Mouse (Mus musculus): ENCODE measurements around the gene Krt4. TPM values are rescaled to one million over a fixed set of nuclear protein-coding genes. Genes with fewer than 3 reads are reported as not detected.

Gene Krt4
- polyA plus RNA-seq, 2 experiments: 0.06 TPM; not detected in 1

- Histone ChIP-seq H3K9ac (replicated peaks) (no peak overlapping the region), H3K27ac (no peak overlapping the region), H3K4me1 (replicated peaks; ENCODE audit: control insufficient read depth in 2 of 2, insufficient read depth in 2 of 2, low read length in 1 of 2) (no peaks in the 10 kb centered on the region), H3K4me3 (ENCODE audit: insufficient read depth in 1 of 2, low read depth in 2 of 2, low read length in 2 of 2) (no peak overlapping the region), H3K9me3 (ENCODE audit: control insufficient read depth, low read length) (no peaks in the 10 kb centered on the region), H3K36me3 (replicated peaks; ENCODE audit: control insufficient read depth, insufficient read depth, low read depth) (no peaks in the 10 kb centered on the region), H3K27me3 (ENCODE audit: control insufficient read depth, insufficient read depth, low read length) (no peaks in the 10 kb centered on the region), H3K4me2 (ENCODE audit: low read depth) (no peak overlapping the region)
- 64% methylated on average over 4 of the region's 4 CpGs for WGBS (ENCODE audit: insufficient replicate concordance)
- DNase-seq (ENCODE audit: low read depth in 3 of 3, low spot score in 3 of 3) (no peak), ATAC-seq (ENCODE audit: insufficient read depth) (no peak)
- no peak for TF ChIP-seq EP300 (IDR thresholded peaks at IDR 0.05; ENCODE audit: low read depth)
- TF ChIP-seq CTCF (IDR thresholded peaks at IDR 0.05; ENCODE audit: low read depth): no peak
Observed at GRCm38 (mm10) chr15:101895216-101895615, 29.3 kb downstream of the Krt4 start.

DNA sequence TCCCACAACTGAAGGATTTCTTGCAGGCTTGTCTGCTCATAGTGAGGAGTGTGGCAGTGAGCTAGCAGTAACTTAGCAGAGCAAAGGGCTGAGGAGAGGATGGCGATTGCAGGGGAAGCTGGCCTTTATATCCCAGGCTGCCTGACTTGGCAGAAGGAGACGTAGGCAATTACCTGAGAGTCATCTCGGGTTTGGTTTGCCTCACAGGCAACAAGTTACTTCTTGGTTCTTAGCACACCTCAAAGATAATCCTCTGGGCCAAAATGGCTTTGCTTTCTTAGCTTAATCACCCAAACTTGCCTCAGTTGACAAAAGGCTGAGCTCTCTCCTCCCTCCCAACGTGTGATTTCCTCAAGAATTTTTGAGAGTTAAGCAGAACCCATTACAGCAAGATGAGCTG, 31.7 kb downstream of the Krt4 start, which contains the start of gene Krt76:
Krt76 (minus strand) TSS at position 101 of the 400 bp plus-strand sequence.
- no peak for TF ChIP-seq EP300 (IDR thresholded peaks at IDR 0.05; ENCODE audit: low read depth)
- TF ChIP-seq CTCF (IDR thresholded peaks at IDR 0.05; ENCODE audit: low read depth): no peak
- no peak for DNase-seq (ENCODE audit: low read depth in 3 of 3, low spot score in 3 of 3)
- Histone ChIP-seq H3K9ac (replicated peaks) (no peak within 1 kb of the TSS), H3K27ac (no peak within 1 kb of the TSS), H3K27me3 (ENCODE audit: control insufficient read depth, insufficient read depth, low read length) (no peaks in the 10 kb centered on the region), H3K36me3 (replicated peaks; ENCODE audit: control insufficient read depth, insufficient read depth, low read depth) (no peaks in the 10 kb centered on the region), H3K4me2 (ENCODE audit: low read depth) (no peak within 1 kb of the TSS), H3K4me3 (ENCODE audit: insufficient read depth in 1 of 2, low read depth in 2 of 2, low read length in 2 of 2) (no peak within 1 kb of the TSS), H3K9me3 (ENCODE audit: control insufficient read depth, low read length) (no peaks in the 10 kb centered on the region), H3K4me1 (replicated peaks; ENCODE audit: control insufficient read depth in 2 of 2, insufficient read depth in 2 of 2, low read length in 1 of 2) (no peaks in the 10 kb centered on the region)
- 39% methylated on average over 4 of the region's 4 CpGs for WGBS (ENCODE audit: insufficient replicate concordance)
- no peak for ATAC-seq (ENCODE audit: insufficient read depth)

GRCm38 (mm10) chr15:101879776-101880175, 44.8 kb downstream of the Krt4 start:
- no peak overlapping the region for H3K4me2 ChIP-seq (ENCODE audit: low read depth)
- TF ChIP-seq EP300 (IDR thresholded peaks at IDR 0.05; ENCODE audit: low read depth): no peak
- TF ChIP-seq CTCF (IDR thresholded peaks at IDR 0.05; ENCODE audit: low read depth): no peak
- no peaks in the 10 kb centered on the region for H3K4me1 ChIP-seq (replicated peaks; ENCODE audit: control insufficient read depth in 2 of 2, insufficient read depth in 2 of 2, low read length in 1 of 2)
- no peaks in the 10 kb centered on the region for H3K36me3 ChIP-seq (replicated peaks; ENCODE audit: control insufficient read depth, insufficient read depth, low read depth)
- ATAC-seq (ENCODE audit: insufficient read depth) (no peak), DNase-seq (ENCODE audit: low read depth in 3 of 3, low spot score in 3 of 3) (no peak)
- WGBS (ENCODE audit: insufficient replicate concordance): 29% methylated on average over 10 of the region's 11 CpGs
- no peak overlapping the region for H3K4me3 ChIP-seq (ENCODE audit: insufficient read depth in 1 of 2, low read depth in 2 of 2, low read length in 2 of 2)
- H3K27ac ChIP-seq: no peak overlapping the region
- H3K27me3 ChIP-seq (ENCODE audit: control insufficient read depth, insufficient read depth, low read length): no peaks in the 10 kb centered on the region
- no peaks in the 10 kb centered on the region for H3K9me3 ChIP-seq (ENCODE audit: control insufficient read depth, low read length)
- H3K9ac ChIP-seq (replicated peaks): no peak overlapping the region

GRCm38 (mm10) chr15:101878041-101878440, 46.5 kb downstream of the Krt4 start:
- no peak overlapping the region for H3K4me2 ChIP-seq (ENCODE audit: low read depth)
- no peaks in the 10 kb centered on the region for H3K4me1 ChIP-seq (replicated peaks; ENCODE audit: control insufficient read depth in 2 of 2, insufficient read depth in 2 of 2, low read length in 1 of 2)
- no peaks in the 10 kb centered on the region for H3K27me3 ChIP-seq (ENCODE audit: control insufficient read depth, insufficient read depth, low read length)
- no peak overlapping the region for H3K9ac ChIP-seq (replicated peaks)
- 29% methylated on average over 2 of the region's 2 CpGs for WGBS (ENCODE audit: insufficient replicate concordance)
- no peak for DNase-seq (ENCODE audit: low read depth in 3 of 3, low spot score in 3 of 3)
- H3K4me3 ChIP-seq (ENCODE audit: insufficient read depth in 1 of 2, low read depth in 2 of 2, low read length in 2 of 2): no peak overlapping the region
- no peak for ATAC-seq (ENCODE audit: insufficient read depth)
- no peaks in the 10 kb centered on the region for H3K36me3 ChIP-seq (replicated peaks; ENCODE audit: control insufficient read depth, insufficient read depth, low read depth)
- no peak overlapping the region for H3K27ac ChIP-seq
- TF ChIP-seq EP300 (IDR thresholded peaks at IDR 0.05; ENCODE audit: low read depth) (no peak), CTCF (IDR thresholded peaks at IDR 0.05; ENCODE audit: low read depth) (no peak)
- H3K9me3 ChIP-seq (ENCODE audit: control insufficient read depth, low read length): no peaks in the 10 kb centered on the region

DNA sequence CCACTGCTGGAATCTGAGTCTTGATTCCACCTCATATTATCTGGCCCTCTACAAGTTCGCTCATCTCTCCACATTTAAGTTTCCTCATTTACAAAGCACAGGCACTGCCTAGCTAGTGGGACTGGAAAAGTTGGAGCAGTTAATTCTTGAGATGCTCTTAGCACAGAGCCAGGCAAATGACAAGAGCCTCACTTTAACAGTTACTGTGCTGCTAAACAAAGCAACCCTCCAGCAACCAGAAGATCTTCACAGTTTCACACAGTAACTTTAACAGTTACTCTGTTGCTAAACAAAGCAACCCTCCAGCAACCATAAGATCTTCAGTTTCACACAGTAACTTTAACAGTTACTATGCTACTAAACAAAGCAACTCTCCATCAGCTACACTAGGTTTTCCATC, 50.2 kb downstream of the Krt4 start:
- TF ChIP-seq EP300 (IDR thresholded peaks at IDR 0.05; ENCODE audit: low read depth): no peak
- no peak for TF ChIP-seq CTCF (IDR thresholded peaks at IDR 0.05; ENCODE audit: low read depth)

More for the DNA sequence above, 50.2 kb downstream of the Krt4 start:
- Histone ChIP-seq H3K9me3 (ENCODE audit: control insufficient read depth, low read length) (no peaks in the 10 kb centered on the region), H3K27ac (no peak overlapping the region), H3K27me3 (ENCODE audit: control insufficient read depth, insufficient read depth, low read length) (no peaks in the 10 kb centered on the region), H3K4me2 (ENCODE audit: low read depth) (no peak overlapping the region), H3K9ac (replicated peaks) (no peak overlapping the region), H3K4me3 (ENCODE audit: insufficient read depth in 1 of 2, low read depth in 2 of 2, low read length in 2 of 2) (no peak overlapping the region), H3K36me3 (replicated peaks; ENCODE audit: control insufficient read depth, insufficient read depth, low read depth) (no peaks in the 10 kb centered on the region), H3K4me1 (replicated peaks; ENCODE audit: control insufficient read depth in 2 of 2, insufficient read depth in 2 of 2, low read length in 1 of 2) (no peaks in the 10 kb centered on the region)
- DNase-seq (ENCODE audit: low read depth in 3 of 3, low spot score in 3 of 3) (no peak), ATAC-seq (ENCODE audit: insufficient read depth) (no peak)
- WGBS (ENCODE audit: insufficient replicate concordance): 45% methylated on average over 1 of the region's 1 CpGs
